Mouse (Mus musculus): ENCODE results near the gene Rasl11a. TPM values are rescaled to one million over a fixed set of nuclear protein-coding genes. Genes with fewer than 3 reads are reported as not detected.

Gene Rasl11a
- polyA plus RNA-seq, 1 experiment from 2014 or later, result 12.5 TPM

DNA sequence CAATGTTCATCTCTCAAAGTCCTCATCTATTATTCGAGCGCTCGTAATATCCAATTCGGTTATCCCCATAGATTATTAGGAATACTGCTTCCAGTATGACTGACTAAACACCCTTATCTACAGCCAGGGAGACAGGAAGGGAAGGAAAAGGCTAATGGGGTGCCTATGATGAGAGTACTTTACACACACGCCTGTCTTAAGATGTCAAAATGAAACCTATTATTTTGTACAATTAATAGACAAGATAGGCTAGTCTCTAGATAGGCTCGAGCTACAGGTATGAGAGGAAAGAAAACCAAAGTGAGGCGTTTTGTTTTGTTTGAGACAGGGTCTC, 12.5 kb upstream of the Rasl11a start:
- H3K9ac ChIP-seq (replicated peaks), result peak overlapping the region; percentile 89
- peaks cover 31% of the 10 kb centered on the region for H3K36me3 ChIP-seq
- H3K4me2 ChIP-seq (replicated peaks), result peak overlapping the region; percentile 73
- H3K9me3 ChIP-seq, result no peaks in the 10 kb centered on the region
- peaks cover 22% of the 10 kb centered on the region for H3K4me1 ChIP-seq (replicated peaks)
- H3K27ac ChIP-seq, result peak overlapping the region; percentile 76
- WGBS, result 56% methylated on average over 7 of the region's 7 CpGs
- H3K27me3 ChIP-seq, result no peaks in the 10 kb centered on the region
- no peak for ATAC-seq
- H3K4me3 ChIP-seq (replicated peaks), result peak overlapping the region; percentile 69

GRCm38 (mm10) chr5:146832769-146833448, 12.0 kb upstream of the Rasl11a start, which contains the start of gene Rpl21:
Gene Rpl21 (plus strand): TSS chr5:146832890.
- H3K9me3 ChIP-seq, result no peaks in the 10 kb centered on the region
- peaks cover 22% of the 10 kb centered on the region for H3K4me1 ChIP-seq (replicated peaks)
- H3K4me2 ChIP-seq (replicated peaks), result peak within 1 kb of the TSS; percentile 73
- ATAC-seq, result peak; percentile 98
- H3K27me3 ChIP-seq, result no peaks in the 10 kb centered on the region
- peaks cover 36% of the 10 kb centered on the region for H3K36me3 ChIP-seq
- H3K4me3 ChIP-seq (replicated peaks), result peak within 1 kb of the TSS; percentile 69
- under 1% methylated on average over 60 of the region's 60 CpGs for WGBS
- peak within 1 kb of the TSS; percentile 89 for H3K9ac ChIP-seq (replicated peaks)
- H3K27ac ChIP-seq, result peak within 1 kb of the TSS; percentile 76

GRCm38 (mm10) chr5:146833673-146834201, 11.1 kb upstream of the Rasl11a start:
- peak overlapping the region; percentile 89 for H3K9ac ChIP-seq (replicated peaks)
- H3K27me3 ChIP-seq, result no peaks in the 10 kb centered on the region
- H3K36me3 ChIP-seq, result peaks cover 44% of the 10 kb centered on the region
- ATAC-seq, result no peak
- peak overlapping the region; percentile 73 for H3K4me2 ChIP-seq (replicated peaks)
- H3K27ac ChIP-seq, result peak overlapping the region; percentile 76; the same call in 1 of the 2 replicates
- 24% methylated on average over 8 of the region's 8 CpGs for WGBS
- peak overlapping the region; percentile 69 for H3K4me3 ChIP-seq (replicated peaks)
- H3K9me3 ChIP-seq, result no peaks in the 10 kb centered on the region
- peaks cover 22% of the 10 kb centered on the region for H3K4me1 ChIP-seq (replicated peaks)

- Histone ChIP-seq H3K4me2 (replicated peaks) (no peak overlapping the region), H3K27ac (no peak overlapping the region), H3K4me3 (replicated peaks) (no peak overlapping the region), H3K9ac (replicated peaks) (no peak overlapping the region), H3K9me3 (no peaks in the 10 kb centered on the region), H3K36me3 (peaks cover 47% of the 10 kb centered on the region), H3K27me3 (no peaks in the 10 kb centered on the region), H3K4me1 (replicated peaks) (peaks cover 22% of the 10 kb centered on the region)
- WGBS, result 87% methylated on average over 8 of the region's 8 CpGs
- ATAC-seq, result no peak
These were observed 9.9 kb upstream of the Rasl11a start for GRCm38 (mm10) chr5:146834959-146835358.

GRCm38 (mm10) chr5:146837967-146838720, 6.7 kb upstream of the Rasl11a start:
- no peak overlapping the region for H3K27ac ChIP-seq
- peaks cover 51% of the 10 kb centered on the region for H3K36me3 ChIP-seq
- no peak overlapping the region for H3K4me2 ChIP-seq (replicated peaks)
- H3K9me3 ChIP-seq, result no peaks in the 10 kb centered on the region
- no peaks in the 10 kb centered on the region for H3K27me3 ChIP-seq
- WGBS, result 68% methylated on average over 7 of the region's 7 CpGs
- peaks cover 16% of the 10 kb centered on the region for H3K4me1 ChIP-seq (replicated peaks)
- ATAC-seq, result no peak
- H3K4me3 ChIP-seq (replicated peaks), result no peak overlapping the region
- H3K9ac ChIP-seq (replicated peaks), result no peak overlapping the region

GRCm38 (mm10) chr5:146838836-146839648, 5.8 kb upstream of the Rasl11a start:
- H3K9ac ChIP-seq (replicated peaks), result no peak overlapping the region
- WGBS, result 56% methylated on average over 12 of the region's 12 CpGs
- H3K27me3 ChIP-seq, result no peaks in the 10 kb centered on the region
- no peak for ATAC-seq
- no peak overlapping the region for H3K4me3 ChIP-seq (replicated peaks)
- peaks cover 51% of the 10 kb centered on the region for H3K36me3 ChIP-seq
- H3K4me1 ChIP-seq (replicated peaks), result peaks cover 10% of the 10 kb centered on the region
- H3K9me3 ChIP-seq, result no peaks in the 10 kb centered on the region
- H3K27ac ChIP-seq, result no peak overlapping the region
- H3K4me2 ChIP-seq (replicated peaks), result no peak overlapping the region

DNA sequence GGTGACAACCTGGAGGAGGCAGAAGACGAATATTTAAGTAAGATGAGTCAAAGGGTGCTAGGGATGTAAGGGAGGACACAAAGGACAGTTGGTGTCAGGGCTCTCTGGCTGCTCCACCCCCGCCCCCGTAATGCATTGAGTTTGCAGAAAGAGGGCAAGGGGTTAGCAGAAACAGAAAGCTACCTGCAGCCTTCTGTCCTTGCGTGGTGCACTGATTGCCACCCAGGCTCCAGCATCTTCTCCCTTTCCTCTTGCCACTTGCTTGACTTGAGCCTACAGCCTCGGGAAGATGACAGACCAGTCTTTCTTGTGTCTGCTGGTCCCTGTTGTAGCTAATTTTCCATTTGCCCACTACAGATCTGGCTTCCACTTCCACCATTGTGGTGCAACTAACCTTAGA, 5.1 kb upstream of the Rasl11a start:
- H3K4me2 ChIP-seq (replicated peaks), result no peak overlapping the region
- no peaks in the 10 kb centered on the region for H3K9me3 ChIP-seq
- H3K36me3 ChIP-seq, result peaks cover 47% of the 10 kb centered on the region
- H3K27ac ChIP-seq, result no peak overlapping the region
- 60% methylated on average over 5 of the region's 5 CpGs for WGBS
- H3K27me3 ChIP-seq, result no peaks in the 10 kb centered on the region
- no peak overlapping the region for H3K9ac ChIP-seq (replicated peaks)
- H3K4me1 ChIP-seq (replicated peaks), result peaks cover 10% of the 10 kb centered on the region
- ATAC-seq, result no peak
- H3K4me3 ChIP-seq (replicated peaks), result no peak overlapping the region

GRCm38 (mm10) chr5:146840422-146840821, 4.4 kb upstream of the Rasl11a start:
- Histone ChIP-seq H3K9me3 (no peaks in the 10 kb centered on the region), H3K9ac (replicated peaks) (no peak overlapping the region), H3K27me3 (no peaks in the 10 kb centered on the region), H3K4me2 (replicated peaks) (no peak overlapping the region), H3K27ac (no peak overlapping the region), H3K36me3 (peaks cover 40% of the 10 kb centered on the region), H3K4me1 (replicated peaks) (peaks cover 13% of the 10 kb centered on the region; the same call in 1 of the 2 replicates), H3K4me3 (replicated peaks) (no peak overlapping the region)
- WGBS, result 92% methylated on average over 4 of the region's 4 CpGs
- ATAC-seq, result no peak

- Histone ChIP-seq H3K4me1 (replicated peaks) (peaks cover 19% of the 10 kb centered on the region), H3K4me3 (replicated peaks) (no peak overlapping the region), H3K4me2 (replicated peaks) (no peak overlapping the region), H3K27me3 (no peaks in the 10 kb centered on the region), H3K9me3 (no peaks in the 10 kb centered on the region), H3K36me3 (peaks cover 31% of the 10 kb centered on the region), H3K9ac (replicated peaks) (no peak overlapping the region), H3K27ac (no peak overlapping the region)
- ATAC-seq, result no peak
- WGBS, result 91% methylated on average over 5 of the region's 5 CpGs
These were observed 3.6 kb upstream of the Rasl11a start for GRCm38 (mm10) chr5:146841301-146841700.

GRCm38 (mm10) chr5:146841996-146842395, 2.9 kb upstream of the Rasl11a start:
- Histone ChIP-seq H3K27me3 (no peaks in the 10 kb centered on the region), H3K9ac (replicated peaks) (no peak overlapping the region), H3K4me1 (replicated peaks) (peaks cover 20% of the 10 kb centered on the region), H3K27ac (no peak overlapping the region), H3K4me3 (replicated peaks) (no peak overlapping the region), H3K36me3 (peaks cover 24% of the 10 kb centered on the region), H3K4me2 (replicated peaks) (no peak overlapping the region), H3K9me3 (no peaks in the 10 kb centered on the region)
- no peak for ATAC-seq
- WGBS, result 89% methylated on average over 4 of the region's 4 CpGs

DNA sequence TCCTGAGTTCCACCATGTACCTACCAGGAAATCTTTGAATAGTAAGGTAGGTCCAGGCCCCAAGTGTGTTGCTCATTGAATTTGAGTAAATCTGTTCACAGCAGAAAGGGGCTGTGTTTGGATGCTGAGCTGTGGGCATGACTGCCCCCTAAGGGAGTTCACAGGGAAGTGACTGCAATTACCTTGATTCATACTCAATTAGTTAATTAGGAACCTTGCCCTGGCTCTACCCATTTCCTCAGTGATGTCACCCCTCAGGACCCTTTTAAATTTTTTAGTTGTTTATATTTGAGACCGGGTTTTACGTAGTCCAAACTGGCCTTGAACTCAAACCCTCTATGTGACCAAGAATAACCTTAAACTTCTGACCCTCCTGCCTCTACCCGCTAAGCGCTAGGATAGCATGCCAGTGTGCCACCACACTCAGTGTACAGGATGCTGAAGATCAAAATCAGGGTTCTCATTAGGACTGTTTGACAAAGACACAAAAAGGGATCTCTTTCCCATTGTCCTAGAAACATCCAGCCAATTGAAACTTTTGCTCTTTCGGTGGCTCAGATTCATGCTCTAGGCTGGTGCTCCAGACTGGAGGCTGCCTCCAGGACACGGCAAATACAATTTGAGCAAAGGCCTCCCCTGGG, 450 bp upstream of the Rasl11a start:
- Histone ChIP-seq H3K4me2 (replicated peaks) (peak overlapping the region; percentile 96), H3K27me3 (no peaks in the 10 kb centered on the region), H3K4me3 (replicated peaks) (peak overlapping the region; percentile 78), H3K9me3 (no peaks in the 10 kb centered on the region), H3K36me3 (peaks cover 6% of the 10 kb centered on the region; the same call in 1 of the 2 replicates), H3K9ac (replicated peaks) (peak overlapping the region; percentile 80), H3K4me1 (replicated peaks) (peaks cover 20% of the 10 kb centered on the region), H3K27ac (peak overlapping the region; percentile 82)
- peak; percentile 55 for ATAC-seq
- 7% methylated on average over 6 of the region's 6 CpGs for WGBS

Data from midbrain, embryonic 13.5 days (tissue).